22 mouse cellular contexts compared by ENCODE assay signal in the genomic region with DNA sequence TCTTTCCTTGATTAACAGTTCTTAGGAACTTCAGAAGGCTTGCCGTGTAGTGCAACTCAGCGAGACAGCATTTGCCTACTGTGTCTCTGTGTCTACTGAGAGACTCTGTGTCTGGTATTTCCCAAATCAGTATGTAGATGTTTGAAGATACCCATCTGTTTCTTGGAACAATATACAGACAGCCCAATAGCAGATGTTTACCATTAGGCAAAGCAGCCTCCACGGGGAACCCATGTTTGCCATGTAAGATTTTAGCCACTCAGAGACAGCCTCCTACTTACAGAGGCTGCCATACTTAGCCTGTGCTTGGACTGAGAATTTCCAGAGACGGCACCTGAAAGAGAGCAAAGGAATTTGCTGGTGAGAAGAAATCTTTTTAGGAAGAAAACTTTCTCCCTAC.
DNase-seq lines count a peak whose midpoint lies in the region; ATAC-seq and TF ChIP-seq lines count a peak whose summit lies in the region.
"Had no signal": no experiment of that assay in that cellular context is flagged by ENCODE, and none has a peak within 500 bp of the region (broad histone marks: within the 10 kb centered on the region; RNA-seq: fewer than 3 reads in every experiment).

No protein-coding gene starts in this region.

- H3K27ac ChIP-seq in intestine, embryonic 16.5 days (ENCODE audit: low read length): no peak overlapping the region
- H3K27ac ChIP-seq in intestine, postnatal 0 days (ENCODE audit: low read depth, low read length): no peak overlapping the region
- no peak overlapping the region for H3K27ac ChIP-seq in lung, embryonic 16.5 days (ENCODE audit: low read length)
- no peak overlapping the region for H3K27ac ChIP-seq in embryonic facial prominence, embryonic 10.5 days (replicated peaks)
- H3K27ac ChIP-seq: embryonic facial prominence, embryonic 15.5 days; forebrain, embryonic 10.5 days; gastrocnemius, adult 2 months; hindbrain, embryonic 10.5 days; hindbrain, embryonic 14.5 days had no signal

- H3K9ac ChIP-seq in intestine, embryonic 16.5 days (ENCODE audit: low read depth, low read length): no peak overlapping the region
- H3K9ac ChIP-seq in intestine, postnatal 0 days (ENCODE audit: low read depth, low read length): no peak overlapping the region
- no peak overlapping the region for H3K9ac ChIP-seq in lung, embryonic 16.5 days (ENCODE audit: low read length)
- H3K9ac ChIP-seq: embryonic facial prominence, embryonic 15.5 days; heart, embryonic 12.5 days; hindbrain, embryonic 14.5 days had no signal

- TF ChIP-seq CTCF in intestine, postnatal 0 days (IDR thresholded peaks at IDR 0.05; ENCODE audit: low read depth): no peak

- 0 out of 2 replicates have a peak, but pooled peaks have one; percentile 31 for ATAC-seq in intestine, embryonic 16.5 days
- ATAC-seq in intestine, postnatal 0 days: no peak
- 0 out of 2 replicates have a peak, but pooled peaks have one; percentile 49 for ATAC-seq in lung, embryonic 16.5 days (ENCODE audit: low read depth)
- ATAC-seq: activated CD4-positive, CD25-positive, alpha-beta regulatory T cell, adult 4 months; forebrain, embryonic 14.5 days; Patski had no signal

- 42% methylated on average over 4 of the region's 4 CpGs for WGBS in intestine, embryonic 16.5 days
- WGBS in intestine, postnatal 0 days: 64% methylated on average over 4 of the region's 4 CpGs
- WGBS in lung, embryonic 16.5 days: 31% methylated on average over 4 of the region's 4 CpGs
- WGBS in embryonic facial prominence, embryonic 10.5 days: 62% methylated on average over 4 of the region's 4 CpGs

- DNase-seq in lung, postnatal 14 days: no peak
- DNase-seq in embryonic facial prominence, embryonic 10.5 days (ENCODE audit: low spot score): peak; percentile 43
- DNase-seq in layer of hippocampus, adult 18-20 months (ENCODE audit: low spot score in 2 of 2): no peak
- DNase-seq: adrenal gland, postnatal 14 days; cerebellum, adult 11-12 months; cerebellum, adult 9-10 months; cerebellum, postnatal 25 days; gastrocnemius, adult 2 months; gastrocnemius, postnatal 25 days had no signal

- H3K9me3 ChIP-seq in intestine, embryonic 16.5 days (ENCODE audit: control insufficient read depth, low read length): peaks cover 4% of the 10 kb centered on the region; the same call in 1 of the 2 replicates
- H3K9me3 ChIP-seq in intestine, postnatal 0 days (ENCODE audit: control insufficient read depth): 0 out of 2 replicates have a peak, but pooled peaks cover 4% of the 10 kb centered on the region
- no peaks in the 10 kb centered on the region for H3K9me3 ChIP-seq in lung, embryonic 16.5 days (ENCODE audit: control insufficient read depth, low read length)
- H3K9me3 ChIP-seq in embryonic facial prominence, embryonic 10.5 days: no peaks in the 10 kb centered on the region
- H3K9me3 ChIP-seq: embryonic facial prominence, embryonic 15.5 days had no signal

- H3K4me1 ChIP-seq in intestine, embryonic 16.5 days (ENCODE audit: control insufficient read depth, insufficient read depth, low read length): no peaks in the 10 kb centered on the region
- no peaks in the 10 kb centered on the region for H3K4me1 ChIP-seq in intestine, postnatal 0 days (replicated peaks; ENCODE audit: control insufficient read depth, insufficient read depth, low read length)
- H3K4me1 ChIP-seq in lung, embryonic 16.5 days (replicated peaks; ENCODE audit: control insufficient read depth, insufficient read depth, low read length): peaks cover 7% of the 10 kb centered on the region; the same call in 1 of the 2 replicates
- peaks cover 25% of the 10 kb centered on the region for H3K4me1 ChIP-seq in embryonic facial prominence, embryonic 10.5 days
- H3K4me1 ChIP-seq: hindbrain, embryonic 10.5 days had no signal

- no peaks in the 10 kb centered on the region for H3K27me3 ChIP-seq in intestine, embryonic 16.5 days (replicated peaks; ENCODE audit: control insufficient read depth, insufficient read depth, low read length)
- H3K27me3 ChIP-seq in intestine, postnatal 0 days (replicated peaks; ENCODE audit: control insufficient read depth, insufficient read depth, low read length): no peaks in the 10 kb centered on the region
- H3K27me3 ChIP-seq in lung, embryonic 16.5 days (ENCODE audit: control insufficient read depth, insufficient read depth, low read depth, low read length): no peaks in the 10 kb centered on the region
- no peaks in the 10 kb centered on the region for H3K27me3 ChIP-seq in embryonic facial prominence, embryonic 10.5 days (replicated peaks; ENCODE audit: low read depth, poor library complexity, severe bottlenecking)
- H3K27me3 ChIP-seq: CH12.LX; embryonic facial prominence, embryonic 15.5 days; heart, embryonic 12.5 days; Patski had no signal

- H3K36me3 ChIP-seq in intestine, embryonic 16.5 days (ENCODE audit: control insufficient read depth, insufficient read depth, low read length): no peaks in the 10 kb centered on the region
- no peaks in the 10 kb centered on the region for H3K36me3 ChIP-seq in intestine, postnatal 0 days (ENCODE audit: control insufficient read depth, insufficient read depth)
- no peaks in the 10 kb centered on the region for H3K36me3 ChIP-seq in lung, embryonic 16.5 days (ENCODE audit: control insufficient read depth, insufficient read depth, low read length)
- H3K36me3 ChIP-seq in embryonic facial prominence, embryonic 10.5 days (replicated peaks): no peaks in the 10 kb centered on the region
- H3K36me3 ChIP-seq: embryonic facial prominence, embryonic 15.5 days; forebrain, embryonic 10.5 days; heart, embryonic 12.5 days; hindbrain, embryonic 10.5 days had no signal

- no peak overlapping the region for H3K4me3 ChIP-seq in intestine, embryonic 16.5 days (ENCODE audit: low read length)
- no peak overlapping the region for H3K4me3 ChIP-seq in intestine, postnatal 0 days (ENCODE audit: low read depth, low read length)
- H3K4me3 ChIP-seq in lung, embryonic 16.5 days (ENCODE audit: low read length): no peak overlapping the region
- no peak overlapping the region for H3K4me3 ChIP-seq in embryonic facial prominence, embryonic 10.5 days
- H3K4me3 ChIP-seq: embryonic facial prominence, embryonic 15.5 days; erythroblast, embryonic 14.5 days; forebrain, embryonic 10.5 days; gastrocnemius, adult 2 months; heart, embryonic 12.5 days; hindbrain, embryonic 10.5 days had no signal

- H3K4me2 ChIP-seq in intestine, embryonic 16.5 days (ENCODE audit: low read depth, low read length): no peak overlapping the region
- no peak overlapping the region for H3K4me2 ChIP-seq in intestine, postnatal 0 days (replicated peaks; ENCODE audit: low read depth)
- H3K4me2 ChIP-seq in lung, embryonic 16.5 days (ENCODE audit: low read depth, low read length): no peak overlapping the region
- H3K4me2 ChIP-seq: embryonic facial prominence, embryonic 15.5 days; heart, embryonic 12.5 days; hindbrain, embryonic 14.5 days had no signal
